Mouse (Mus musculus): Measurements from ENCODE around the gene Vmn1r95. TPM values are rescaled to one million over a fixed set of nuclear protein-coding genes. Genes with fewer than 3 reads are reported as not detected.

Vmn1r95 gene
- total RNA-seq (2023): not detected in 2 replicates

DNA sequence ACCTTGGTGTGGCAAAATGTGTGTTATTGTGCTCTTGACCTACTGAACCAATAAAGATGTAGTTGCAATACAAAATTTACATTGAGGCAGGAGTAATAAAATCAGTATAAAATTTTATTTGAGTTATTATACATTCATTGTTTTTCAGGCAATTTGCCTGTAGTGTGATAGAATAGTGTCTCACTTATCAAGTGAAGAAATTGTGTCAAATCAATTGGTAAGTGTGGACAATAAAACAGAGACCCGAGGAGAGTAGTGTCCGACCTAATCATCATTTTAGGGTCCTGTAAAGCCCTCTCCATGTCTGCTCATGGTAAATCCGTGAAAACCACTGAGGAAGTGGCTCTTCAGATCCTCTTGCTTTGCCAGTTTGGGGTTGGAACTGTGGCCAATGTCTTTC is at the start of gene Vmn1r95:
TSS of gene Vmn1r95 (plus strand) at position 301 of the 400 bp plus-strand sequence.

DNA sequence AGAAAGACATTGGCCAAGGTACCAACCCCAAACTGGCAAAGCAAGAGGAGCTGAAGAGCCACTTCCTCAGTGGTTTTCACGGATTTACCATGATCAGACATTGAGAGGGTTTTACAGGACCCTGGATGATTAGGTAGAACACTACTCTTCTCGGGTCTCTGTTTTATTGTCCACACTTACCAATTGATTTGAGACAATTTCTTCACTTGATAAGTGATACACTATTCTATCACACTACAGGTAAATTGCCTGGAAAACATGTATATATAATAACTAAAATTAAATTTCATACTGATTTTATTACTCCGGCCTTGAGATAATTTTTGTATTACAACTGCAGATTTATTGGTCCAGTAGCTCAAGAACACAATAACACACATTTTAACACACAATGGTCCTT is 25.2 kb upstream of the Vmn1r95 start, which contains the start of gene Vmn1r94:
TSS of gene Vmn1r94 (minus strand) at position 101 of the 400 bp plus-strand sequence.

DNA sequence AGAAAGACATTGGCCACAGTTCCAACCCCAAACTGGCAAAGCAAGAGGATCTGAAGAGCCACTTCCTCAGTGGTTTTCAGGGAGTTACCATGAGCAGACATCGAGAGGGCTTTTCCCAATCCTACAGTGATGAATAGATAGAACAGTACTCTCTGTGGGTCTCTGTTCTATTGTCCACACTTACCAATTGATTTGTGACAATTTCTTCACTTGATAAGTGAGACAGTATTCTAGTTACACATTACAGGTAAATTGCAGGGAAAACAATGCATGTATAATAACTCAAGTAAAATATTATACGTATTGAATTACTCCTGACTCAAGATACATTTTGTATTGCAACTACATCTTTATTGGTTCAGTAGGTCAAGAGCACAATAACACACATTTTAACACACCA is 12.0 kb downstream of the Vmn1r95 start, which contains the start of gene Gm6164:
TSS of gene Gm6164 (minus strand) at position 101 of the 400 bp plus-strand sequence.

DNA sequence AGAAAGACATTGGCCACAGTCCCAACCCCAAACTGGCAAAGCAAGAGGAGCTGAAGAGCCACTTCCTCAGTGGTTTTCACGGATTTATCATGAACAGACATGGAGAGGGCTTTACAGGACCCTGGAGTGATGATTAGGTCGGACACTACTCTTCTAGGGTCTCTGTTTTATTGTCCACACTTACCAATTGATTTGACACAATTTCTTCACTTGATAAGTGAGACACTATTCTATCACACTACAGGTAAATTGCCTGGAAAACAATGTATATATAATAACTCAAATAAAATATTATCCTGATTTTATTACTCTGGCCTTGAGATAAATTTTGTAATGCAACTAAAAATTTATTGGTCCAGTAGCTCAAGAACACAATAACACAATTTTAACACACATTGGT is 40.2 kb downstream of the Vmn1r95 start, which contains the start of gene Gm4498:
TSS of gene Gm4498 (minus strand) at position 101 of the 400 bp plus-strand sequence.

Other genes with a start within 250 kb of the Vmn1r95 start
- not detected in 2 replicates for gene Igsf23, start 243.0 kb upstream of the Vmn1r95 start, total RNA-seq (2023)
- gene Ceacam20, start 228.3 kb upstream of the Vmn1r95 start, total RNA-seq (2023): not detected in 2 replicates
- gene Nlrp9b, start 202.2 kb upstream of the Vmn1r95 start, total RNA-seq (2023): not detected in 2 replicates
- gene Vmn1r91, start 94.0 kb upstream of the Vmn1r95 start, total RNA-seq (2023): not detected in 2 replicates
- not detected in 2 replicates for gene Gm16442, start 71.1 kb upstream of the Vmn1r95 start, total RNA-seq (2023)
- not detected in 2 replicates for gene Vmn1r93, start 54.6 kb upstream of the Vmn1r95 start, total RNA-seq (2023)
- not detected in 2 replicates for gene Vmn1r94, start 25.3 kb upstream of the Vmn1r95 start, total RNA-seq (2023)
- gene Gm6164, start 11.9 kb downstream of the Vmn1r95 start, total RNA-seq (2023): not detected in 2 replicates
- not detected in 2 replicates for gene Gm4498, start 40.1 kb downstream of the Vmn1r95 start, total RNA-seq (2023)
- gene Gm5890, start 69.1 kb downstream of the Vmn1r95 start, total RNA-seq (2023): not detected in 2 replicates
- gene Gm4133, start 140.4 kb downstream of the Vmn1r95 start, total RNA-seq (2023): not detected in 2 replicates
- not detected in 2 replicates for gene Gm5728, start 181.7 kb downstream of the Vmn1r95 start, total RNA-seq (2023)
- not detected in 2 replicates for gene Vmn1r100, start 224.2 kb downstream of the Vmn1r95 start, total RNA-seq (2023)
- not detected in 2 replicates for gene Vmn1r101, start 248.9 kb downstream of the Vmn1r95 start, total RNA-seq (2023)

Data from neutrophil, adult 65 days (primary cell).